Comparison of ENCODE assay signal across 8 mouse cellular contexts in genomic region chr1:86359798-86360179, GRCm38 (mm10). TPM values are rescaled to one million over a fixed set of nuclear protein-coding genes. Genes with fewer than 3 reads are reported as not detected.
DNase-seq lines count a peak whose midpoint lies in the region; ATAC-seq and TF ChIP-seq lines count a peak whose summit lies in the region.

No protein-coding gene starts in this region.

- under 1% methylated on average over 26 of the region's 26 CpGs for WGBS in heart, embryonic 12.5 days
- WGBS in forebrain, embryonic 16.5 days: under 1% methylated on average over 26 of the region's 26 CpGs
- 0% methylated on average over 26 of the region's 26 CpGs for WGBS in liver, embryonic 15.5 days (ENCODE audit: insufficient replicate concordance)

- peaks cover 19% of the 10 kb centered on the region for H3K4me1 ChIP-seq in heart, embryonic 12.5 days (replicated peaks)
- H3K4me1 ChIP-seq in ES-E14 (ENCODE audit: control insufficient read depth in 2 of 2, insufficient read depth in 2 of 2, low read length in 2 of 2, poor library complexity in 1 of 2): peaks cover 1 to 10% of the 10 kb centered on the region in 2 experiments; a peak in 1 of 4 replicates
- H3K4me1 ChIP-seq in forebrain, embryonic 16.5 days (replicated peaks; ENCODE audit: control insufficient read depth, insufficient read depth, low read length): peaks cover 18% of the 10 kb centered on the region
- H3K4me1 ChIP-seq in liver, embryonic 15.5 days (replicated peaks): peaks cover 55% of the 10 kb centered on the region

- peaks cover 26% of the 10 kb centered on the region for H3K36me3 ChIP-seq in heart, embryonic 12.5 days
- peaks cover 26% of the 10 kb centered on the region for H3K36me3 ChIP-seq in ES-E14 (ENCODE audit: control insufficient read depth, insufficient read depth, low read length, poor library complexity, severe bottlenecking)
- peaks cover 19% of the 10 kb centered on the region for H3K36me3 ChIP-seq in forebrain, embryonic 16.5 days (ENCODE audit: control insufficient read depth, insufficient read depth)
- H3K36me3 ChIP-seq in liver, embryonic 15.5 days (replicated peaks): peaks cover 30% of the 10 kb centered on the region

- peak overlapping the region; percentile 82 for H3K4me2 ChIP-seq in heart, embryonic 12.5 days
- H3K4me2 ChIP-seq in forebrain, embryonic 16.5 days (ENCODE audit: low read length): peak overlapping the region; percentile 84
- peak overlapping the region; percentile 94 for H3K4me2 ChIP-seq in liver, embryonic 15.5 days

- H3K4me3 ChIP-seq in heart, embryonic 12.5 days: peak overlapping the region; percentile 66
- H3K4me3 ChIP-seq in ES-E14 (ENCODE audit: insufficient read depth in 1 of 2, low read depth in 1 of 2, low read length in 2 of 2, poor library complexity in 1 of 2, severe bottlenecking in 1 of 2): peak overlapping the region; percentile 78 to 88
- peak overlapping the region; percentile 91 for H3K4me3 ChIP-seq in forebrain, embryonic 16.5 days (replicated peaks; ENCODE audit: low read length)
- H3K4me3 ChIP-seq in liver, embryonic 15.5 days (replicated peaks): peak overlapping the region; percentile 96

- peak overlapping the region; percentile 66 for H3K27ac ChIP-seq in heart, embryonic 12.5 days (ENCODE audit: poor library complexity, severe bottlenecking)
- peak overlapping the region; percentile 91 for H3K27ac ChIP-seq in ES-E14 (ENCODE audit: insufficient read depth, low read depth, low read length, poor library complexity, severe bottlenecking)
- H3K27ac ChIP-seq in forebrain, embryonic 16.5 days (ENCODE audit: low read length): peak overlapping the region; percentile 75
- H3K27ac ChIP-seq in liver, embryonic 15.5 days (replicated peaks): peak overlapping the region; percentile 80

- H3K9me3 ChIP-seq in heart, embryonic 12.5 days (replicated peaks): no peaks in the 10 kb centered on the region
- no peaks in the 10 kb centered on the region for H3K9me3 ChIP-seq in ES-E14 (ENCODE audit: control insufficient read depth, insufficient read depth, low read depth, low read length)
- H3K9me3 ChIP-seq in forebrain, embryonic 16.5 days (ENCODE audit: control insufficient read depth, low read length): no peaks in the 10 kb centered on the region
- H3K9me3 ChIP-seq in liver, embryonic 15.5 days (replicated peaks): no peaks in the 10 kb centered on the region

- in situ Hi-C loops in ES-E14 (cut with MboI; ENCODE audit: low sequenced_read_pairs in 2 of 2, unreplicated experiment in 2 of 2): no loop called here

- intact Hi-C loops in left cerebral cortex, postnatal 4 days (cut with DNase I): no loop called here

- DNase-seq in heart, adult 8-10 months (ENCODE audit: low spot score): no peak
- DNase-seq in ES-E14 (ENCODE audit: low read depth, low spot score): no peak
- no peak for DNase-seq in frontal cortex, postnatal 14 days (ENCODE audit: low spot score in 2 of 2)
- no peak for DNase-seq in layer of hippocampus, postnatal 36 days
- no peak for DNase-seq in left cerebral cortex, postnatal 4 days

- ATAC-seq in heart, embryonic 12.5 days (ENCODE audit: insufficient number of reproducible peaks, low FRiP score): no peak; the same call in 1 of the 2 replicates
- no peak for ATAC-seq in forebrain, embryonic 16.5 days
- ATAC-seq in liver, embryonic 15.5 days (ENCODE audit: insufficient read depth): peak; percentile 12

- H3K9ac ChIP-seq in heart, embryonic 12.5 days: peak overlapping the region; percentile 93
- H3K9ac ChIP-seq in ES-E14 (ENCODE audit: insufficient read depth, low read depth, low read length, poor library complexity, severe bottlenecking): peak overlapping the region; percentile 97
- peak overlapping the region; percentile 87 for H3K9ac ChIP-seq in forebrain, embryonic 16.5 days (replicated peaks; ENCODE audit: low read depth, low read length)
- peak overlapping the region; percentile 71 for H3K9ac ChIP-seq in liver, embryonic 15.5 days

- no peaks in the 10 kb centered on the region for H3K27me3 ChIP-seq in heart, embryonic 12.5 days (replicated peaks)
- H3K27me3 ChIP-seq in forebrain, embryonic 16.5 days (replicated peaks; ENCODE audit: control insufficient read depth, insufficient read depth, low read length): no peaks in the 10 kb centered on the region
- no peaks in the 10 kb centered on the region for H3K27me3 ChIP-seq in liver, embryonic 15.5 days

TF ChIP-seq in ES-E14, 5 proteins besides CTCF, POLR2A, EP300 and RAD21:
- TF ChIP-seq HCFC1 (IDR thresholded peaks at IDR 0.05; ENCODE audit: borderline replicate concordance, insufficient read depth, low read length) (no peak), MAFK (IDR thresholded peaks at IDR 0.05; ENCODE audit: insufficient read depth, low read depth, low read length) (no peak), CHD2 (IDR thresholded peaks at IDR 0.05; ENCODE audit: low read depth, low read length) (no peak; the same call in 1 of the 2 replicates), ZNF384 (IDR thresholded peaks at IDR 0.05; ENCODE audit: low read depth, low read length) (no peak), ZC3H11A (IDR thresholded peaks at IDR 0.05; ENCODE audit: borderline replicate concordance, low read depth, low read length) (no peak)

RNA-seq across cellular contexts. Expression of gene Ncl, which starts 0.6 kb away (rescaled TPM):
- polyA plus RNA-seq in heart, embryonic 12.5 days (2016; fragmentation: Nextera tagmentation; extraction: Ambion mirVana): 331 and 337 TPM in 2 replicates
- 100 to 1,000 TPM; 111 to 154 (median 130) TPM for total RNA-seq in heart, adult 8-10 months (2022)
- total RNA-seq in ES-E14 (2012; rRNA removed): 496 and 529 TPM in 2 replicates
- polyA plus RNA-seq in forebrain, embryonic 16.5 days (2015; fragmentation: Nextera tagmentation; extraction: Ambion mirVana): 227 and 228 TPM in 2 replicates
- polyA plus RNA-seq in liver, embryonic 15.5 days (2015; fragmentation: Nextera tagmentation; extraction: Ambion mirVana): 175 and 198 TPM in 2 replicates
- total RNA-seq in layer of hippocampus, postnatal 36 days (2021): 100 to 1,000 TPM; 136 to 137 TPM
- total RNA-seq in left cerebral cortex, postnatal 4 days (2021): 100 to 1,000 TPM; 232 to 249 TPM

RNA-seq across cellular contexts. Expression of gene B3gnt7, which starts 57.2 kb away (rescaled TPM):
- polyA plus RNA-seq in heart, embryonic 12.5 days (2016; fragmentation: Nextera tagmentation; extraction: Ambion mirVana): 6.3 and 7.1 TPM in 2 replicates
- total RNA-seq in heart, adult 8-10 months (2022): under 1 TPM; 0.38 to 0.81 (median 0.51) TPM
- total RNA-seq in ES-E14 (2012; rRNA removed): 103 and 166 TPM in 2 replicates
- polyA plus RNA-seq in forebrain, embryonic 16.5 days (2015; fragmentation: Nextera tagmentation; extraction: Ambion mirVana): 3.8 and 6.7 TPM in 2 replicates
- 0.79 and 0.92 TPM in 2 replicates for polyA plus RNA-seq in liver, embryonic 15.5 days (2015; fragmentation: Nextera tagmentation; extraction: Ambion mirVana)
- 1 to 10 TPM; 1.2 to 1.6 TPM for total RNA-seq in layer of hippocampus, postnatal 36 days (2021)
- 10 to 100 TPM; 10.0 to 10.6 TPM for total RNA-seq in left cerebral cortex, postnatal 4 days (2021)

Comparison
In these comparisons a context has a peak if more than half of its experiments do, and no peak if none do; other contexts are left out.
1. RNA of gene B3gnt7, which starts 57.2 kb away (total RNA-seq): 103 to 166 TPM in ES-E14 and 10.0 to 10.6 TPM in left cerebral cortex, postnatal 4 days; 1.2 to 1.6 TPM in layer of hippocampus, postnatal 36 days and 0.38 to 0.81 TPM in heart, adult 8-10 months; every median in the first group is over 4 times any median in the second.
2. Peak in every context shown above with its lines, with median percentiles within 50 percentile points of each other: H3K27ac ChIP-seq, H3K4me2 ChIP-seq, H3K4me3 ChIP-seq and H3K9ac ChIP-seq.